Mouse (Mus musculus) left cerebral cortex, postnatal 4 days (tissue): ENCODE measurements around the gene Scd4. TPM values are rescaled to one million over a fixed set of nuclear protein-coding genes. Genes with fewer than 3 reads are reported as not detected.

Experiments used
- microRNA-seq: library from miRNA; unstranded; fragments of <30 nt; microRNA quantifications from one replicate; pipeline ENCODE4 v1.2.0, GENCODE M21; 2022
- total RNA-seq, 2 experiments: library from RNA; stranded (reverse); gene quantifications; 2 replicates each; pipeline ENCODE4 v1.2.3; 2021

Scd4 gene
- total RNA-seq, 2 experiments from 2014 or later, result 1.7 to 2.3 TPM

Small RNAs within 50 kb of the gene (microRNA-seq; reads per million reads assigned to microRNA genes)
- gene Mir5114, result not detected

Other genes with a start within 250 kb of the Scd4 start
- 10 to 100 TPM; 61.4 to 64.7 TPM for gene Chuk, start 225.6 kb upstream of the Scd4 start, total RNA-seq
- gene Cwf19l1, start 197.2 kb upstream of the Scd4 start, total RNA-seq, result 10 to 100 TPM; 21.7 to 24.4 TPM
- 10 to 100 TPM; 87.2 to 92.2 TPM for gene Bloc1s2, start 186.6 kb upstream of the Scd4 start, total RNA-seq
- not detected for gene Pkd2l1, start 140.7 kb upstream of the Scd4 start, total RNA-seq
- gene Scd3, start 129.8 kb upstream of the Scd4 start, total RNA-seq, result 1 to 10 TPM; 1.2 to 1.9 TPM
- 100 to 1,000 TPM; 554 to 565 TPM for gene Scd2, start 39.4 kb upstream of the Scd4 start, total RNA-seq
- 100 to 1,000 TPM in 1 of 2 experiments, 10 to 100 TPM in 1; 89.1 to 102 TPM for gene Scd1, start 74.8 kb downstream of the Scd4 start, total RNA-seq
- gene Wnt8b, start 160.4 kb downstream of the Scd4 start, total RNA-seq, result under 1 TPM in 1 of 2 experiments, not detected in 1; 0.14 TPM
- gene Sec31b, start 212.8 kb downstream of the Scd4 start, total RNA-seq, result under 1 TPM in 1 of 2 experiments, not detected in 1; 0.28 TPM
- gene Gm20538, start 219.7 kb downstream of the Scd4 start, total RNA-seq, result not detected
- 100 to 1,000 TPM; 294 to 322 TPM for gene Ndufb8, start 222.3 kb downstream of the Scd4 start, total RNA-seq
- 10 to 100 TPM; 33.3 to 37.9 TPM for gene Hif1an, start 229.8 kb downstream of the Scd4 start, total RNA-seq